Mouse (Mus musculus) E14TG2a.4 (cell line): Measurements from ENCODE around the gene Vwf.

Experiments
- CTCF ChIP-seq: conservative IDR thresholded peaks from 2 replicates; pipeline ENCODE4 v1.5.1; 2014; ENCODE audit warnings: low read length
- NANOG ChIP-seq: IDR thresholded peaks from 2 replicates; pipeline ENCODE4 v1.6.1; 2014; ENCODE audit warnings: borderline replicate concordance, low read length, mixed read lengths

DNA sequence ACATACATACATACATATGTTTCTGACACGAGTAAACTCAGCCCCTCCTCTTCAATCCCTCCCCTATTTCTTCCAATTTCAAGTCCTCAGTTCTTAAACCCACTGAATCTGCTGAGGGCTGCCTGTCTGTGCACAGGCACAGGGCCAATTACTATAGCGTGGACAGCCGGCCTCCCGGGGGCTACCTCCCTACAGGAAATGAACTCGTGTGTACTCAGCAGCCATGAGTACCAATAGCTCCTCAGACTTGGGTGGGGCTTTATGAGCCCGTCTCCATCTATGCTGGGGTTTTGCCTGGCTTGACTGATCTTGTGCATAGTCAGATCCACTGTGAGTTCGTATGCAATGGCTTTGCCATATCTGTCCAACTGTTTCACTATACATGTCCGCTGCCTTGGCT lies 7.2 kb upstream of the Vwf start:
- TF ChIP-seq CTCF: no peak
- TF ChIP-seq NANOG: no peak
